Mouse (Mus musculus) left cerebral cortex, adult 18-20 months (tissue): ENCODE data around the gene Nono. TPM values are rescaled to one million over a fixed set of nuclear protein-coding genes. Genes with fewer than 3 reads are reported as not detected.
A peak's percentile ranks its signal among the peaks of the same experiment; 100 is the strongest.

ENCODE experiments used
- DNase-seq, 2 experiments: peaks; one replicate each; pipeline ENCODE4 v3.0.0; 2021 to 2022; ENCODE audit warnings: low spot score in 2 of 2, mixed read lengths in 1 of 2
- long read RNA-seq, 2 experiments: library from polyadenylated mRNA; stranded (forward); transcript quantifications; one replicate each; pipeline ENCODE4 v2.0.0; 2021
- total RNA-seq, 2 experiments: library from RNA; stranded (reverse); gene quantifications; 2 replicates each; pipeline ENCODE4 v1.2.3; 2021

Gene Nono
- total RNA-seq: 100 to 1,000 TPM; 113 to 121 TPM
- long read RNA-seq, experiment 1, transcript Nono-201 (12 exons, 2,562 nt): major isoform, 79 of 111 reads
- long read RNA-seq, experiment 1, partial matches to known transcripts: 11 of 111 reads
- long read RNA-seq, experiment 1, other reads (novel, unspliced or antisense): 21 of 111 reads
- long read RNA-seq, experiment 2, transcript Nono-201 (12 exons, 2,562 nt): major isoform, 59 of 83 reads
- long read RNA-seq, experiment 2, partial matches to known transcripts: 8 of 83 reads
- long read RNA-seq, experiment 2, other reads (novel, unspliced or antisense): 14 of 83 reads

- DNase-seq: peak; percentile 69 to 75
Measured at GRCm38 (mm10) chrX:101429142-101429949, at the start of gene Nono. Gene Nono, plus strand, starts transcription at chrX:101429318.

- DNase-seq: no peak
Measured at GRCm38 (mm10) chrX:101379744-101380143, 49.4 kb upstream of the Nono start.

GRCm38 (mm10) chrX:101383455-101383854 lies 45.7 kb upstream of the Nono start:
- no peak for DNase-seq

GRCm38 (mm10) chrX:101384439-101385137 lies 44.5 kb upstream of the Nono start:
- peak; percentile 14 to 19 for DNase-seq

GRCm38 (mm10) chrX:101386222-101386621 lies 42.9 kb upstream of the Nono start:
- no peak for DNase-seq

GRCm38 (mm10) chrX:101388866-101389537 lies 40.1 kb upstream of the Nono start:
- peak in 1 of 2 experiments; percentile 2 for DNase-seq

GRCm38 (mm10) chrX:101394341-101394740 lies 34.8 kb upstream of the Nono start:
- DNase-seq: no peak

- no peak for DNase-seq
Measured at GRCm38 (mm10) chrX:101396459-101396858, 32.7 kb upstream of the Nono start.

- peak; percentile 22 to 35 for DNase-seq
Measured at GRCm38 (mm10) chrX:101418946-101419724, 10.0 kb upstream of the Nono start.

- DNase-seq: peak; percentile 67 to 84
Measured at GRCm38 (mm10) chrX:101419725-101420699, 9.1 kb upstream of the Nono start.

GRCm38 (mm10) chrX:101420700-101421095 lies 8.4 kb upstream of the Nono start, which contains the start of gene Zmym3:
Gene Zmym3, minus strand, starts transcription at chrX:101420849.
- no peak for DNase-seq

- DNase-seq: no peak
Measured at GRCm38 (mm10) chrX:101423462-101423861, 5.7 kb upstream of the Nono start.

GRCm38 (mm10) chrX:101427774-101428173 lies 1.3 kb upstream of the Nono start:
- DNase-seq: no peak

GRCm38 (mm10) chrX:101428785-101429141 lies 355 bp upstream of the Nono start:
- peak in 1 of 2 experiments; percentile 5 for DNase-seq

GRCm38 (mm10) chrX:101429976-101430375 lies 858 bp downstream of the Nono start:
- DNase-seq: no peak

- no peak for DNase-seq
Measured at GRCm38 (mm10) chrX:101448886-101449475, 19.9 kb downstream of the Nono start, which contains the start of gene Itgb1bp2. Gene Itgb1bp2, plus strand, starts transcription at chrX:101449088.

GRCm38 (mm10) chrX:101451147-101451546 lies 22.0 kb downstream of the Nono start:
- no peak for DNase-seq

GRCm38 (mm10) chrX:101451591-101451990 lies 22.5 kb downstream of the Nono start:
- no peak for DNase-seq

- no peak for DNase-seq
Measured at GRCm38 (mm10) chrX:101472202-101472601, 43.1 kb downstream of the Nono start.
